Mouse (Mus musculus): Measurements from ENCODE around the gene Sez6. TPM values are rescaled to one million over a fixed set of nuclear protein-coding genes. Genes with fewer than 3 reads are reported as not detected.

The Sez6 gene
- polyA plus RNA-seq, 1 experiment from 2014 or later, result 145 TPM

Other genes with a start within 250 kb of the Sez6 start
- gene Nufip2, start 244.6 kb upstream of the Sez6 start, polyA plus RNA-seq (2014; fragmentation: Nextera tagmentation; extraction: Ambion mirVana), result 4.4 and 7.3 TPM in 2 replicates
- gene Cryba1, start 205.5 kb upstream of the Sez6 start, polyA plus RNA-seq (2014; fragmentation: Nextera tagmentation; extraction: Ambion mirVana), result 0.64 and 0.72 TPM in 2 replicates
- gene Myo18a, start 167.6 kb upstream of the Sez6 start, polyA plus RNA-seq (2014; fragmentation: Nextera tagmentation; extraction: Ambion mirVana), result 35.7 and 42.6 TPM in 2 replicates
- 2.1 and 2.4 TPM in 2 replicates for gene Gm10277, start 143.1 kb upstream of the Sez6 start, polyA plus RNA-seq (2014; fragmentation: Nextera tagmentation; extraction: Ambion mirVana)
- 4.6 and 6.7 TPM in 2 replicates for gene Pipox, start 36.7 kb upstream of the Sez6 start, polyA plus RNA-seq (2014; fragmentation: Nextera tagmentation; extraction: Ambion mirVana)
- gene Phf12, start 52.0 kb downstream of the Sez6 start, polyA plus RNA-seq (2014; fragmentation: Nextera tagmentation; extraction: Ambion mirVana), result 16.3 and 19.0 TPM in 2 replicates
- 55.6 and 58.6 TPM in 2 replicates for gene Dhrs13, start 101.5 kb downstream of the Sez6 start, polyA plus RNA-seq (2014; fragmentation: Nextera tagmentation; extraction: Ambion mirVana)
- gene Flot2, start 107.1 kb downstream of the Sez6 start, polyA plus RNA-seq (2014; fragmentation: Nextera tagmentation; extraction: Ambion mirVana), result 106 and 117 TPM in 2 replicates
- 30.4 and 33.6 TPM in 2 replicates for gene Eral1, start 149.6 kb downstream of the Sez6 start, polyA plus RNA-seq (2014; fragmentation: Nextera tagmentation; extraction: Ambion mirVana)
- gene Fam222b, start 163.9 kb downstream of the Sez6 start, polyA plus RNA-seq (2014; fragmentation: Nextera tagmentation; extraction: Ambion mirVana), result 29.3 and 35.6 TPM in 2 replicates
- 56.5 and 77.9 TPM in 2 replicates for gene Traf4, start 234.8 kb downstream of the Sez6 start, polyA plus RNA-seq (2014; fragmentation: Nextera tagmentation; extraction: Ambion mirVana)
- gene Nek8, start 245.9 kb downstream of the Sez6 start, polyA plus RNA-seq (2014; fragmentation: Nextera tagmentation; extraction: Ambion mirVana), result 3.9 and 6.1 TPM in 2 replicates
- 14.6 and 16.7 TPM in 2 replicates for gene Tlcd1, start 245.9 kb downstream of the Sez6 start, polyA plus RNA-seq (2014; fragmentation: Nextera tagmentation; extraction: Ambion mirVana)

Measured in neural tube, embryonic 14.5 days (tissue).